8 mouse cellular contexts compared by ENCODE assay signal in the genomic region with DNA sequence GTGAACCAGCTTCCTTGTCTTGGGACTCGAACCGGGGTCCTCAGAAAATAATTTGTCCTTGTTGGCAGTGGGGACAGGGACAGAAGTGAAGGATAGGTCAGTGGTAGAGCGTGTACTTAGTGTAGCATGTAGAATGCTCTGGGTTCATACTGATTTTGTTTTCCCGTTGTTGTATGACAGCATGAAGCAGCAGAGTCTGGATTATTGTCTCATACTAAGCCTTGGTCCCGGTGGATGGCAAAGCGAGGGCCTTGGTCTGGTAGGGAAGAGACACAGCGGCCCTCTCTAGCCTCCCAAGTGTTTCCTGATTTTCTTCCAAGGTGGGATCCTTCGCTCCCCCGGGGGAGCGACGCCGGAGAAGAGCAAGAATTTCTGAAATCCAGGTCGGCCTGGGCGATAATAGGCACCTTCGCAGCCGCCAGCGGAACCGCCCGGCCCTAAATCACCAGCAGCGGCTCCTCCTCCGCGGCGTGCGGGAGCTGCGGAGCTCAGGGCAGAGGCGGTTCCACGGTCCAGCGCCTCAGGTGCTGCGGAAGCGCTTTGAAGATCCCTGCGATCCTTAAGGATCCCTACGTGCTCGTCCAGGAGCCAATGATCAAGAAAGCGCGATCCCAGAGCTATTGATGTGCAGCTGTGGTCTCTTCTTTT. TPM values are rescaled to one million over a fixed set of nuclear protein-coding genes. Genes with fewer than 3 reads are reported as not detected.
A peak's percentile ranks its signal among the peaks of the same experiment; 100 is the strongest.
DNase-seq lines count a peak whose midpoint lies in the region; ATAC-seq and TF ChIP-seq lines count a peak whose summit lies in the region.

No protein-coding gene starts in this region.

- H3K36me3 ChIP-seq in heart, postnatal 0 days (replicated peaks; ENCODE audit: control insufficient read depth, insufficient read depth, low read length), result no peaks in the 10 kb centered on the region
- no peaks in the 10 kb centered on the region for H3K36me3 ChIP-seq in forebrain, postnatal 0 days (ENCODE audit: insufficient read depth)
- no peaks in the 10 kb centered on the region for H3K36me3 ChIP-seq in liver, embryonic 15.5 days (replicated peaks)

- peaks cover 71% of the 10 kb centered on the region for H3K27me3 ChIP-seq in heart, postnatal 0 days (ENCODE audit: control insufficient read depth, insufficient read depth, low read length)
- peaks cover 16% of the 10 kb centered on the region for H3K27me3 ChIP-seq in forebrain, postnatal 0 days (ENCODE audit: insufficient read depth, low read length)
- H3K27me3 ChIP-seq in liver, embryonic 15.5 days, result peaks cover 64% of the 10 kb centered on the region

- H3K9me3 ChIP-seq in heart, postnatal 0 days (replicated peaks; ENCODE audit: control insufficient read depth, low read length), result no peaks in the 10 kb centered on the region
- no peaks in the 10 kb centered on the region for H3K9me3 ChIP-seq in forebrain, postnatal 0 days (ENCODE audit: low read length)
- no peaks in the 10 kb centered on the region for H3K9me3 ChIP-seq in liver, embryonic 15.5 days (replicated peaks)

- TF ChIP-seq EP300 in heart, postnatal 0 days (IDR thresholded peaks at IDR 0.05; ENCODE audit: low read depth), result no peak

- H3K4me1 ChIP-seq in heart, postnatal 0 days (ENCODE audit: control insufficient read depth, insufficient read depth), result no peaks in the 10 kb centered on the region; the same call in 1 of the 2 replicates
- H3K4me1 ChIP-seq in brown adipose tissue, adult 24 weeks (ENCODE audit: control insufficient read depth, insufficient read depth, insufficient read length, low read length), result no peaks in the 10 kb centered on the region
- H3K4me1 ChIP-seq in forebrain, postnatal 0 days (ENCODE audit: insufficient read depth), result no peaks in the 10 kb centered on the region
- peaks cover 3% of the 10 kb centered on the region; the same call in 1 of the 2 replicates for H3K4me1 ChIP-seq in liver, embryonic 15.5 days (replicated peaks)

- no peak for DNase-seq in heart, postnatal 0 days (ENCODE audit: low spot score)
- no peak for DNase-seq in heart, adult 9 months (ENCODE audit: low spot score in 2 of 2)
- DNase-seq in forebrain, postnatal 0 days, result no peak
- DNase-seq in left cerebral cortex, adult 8-10 months (ENCODE audit: low spot score in 2 of 2), result no peak
- no peak for DNase-seq in layer of hippocampus, postnatal 25 days (ENCODE audit: extremely low spot score in 1 of 2, low spot score in 1 of 2)
- DNase-seq in layer of hippocampus, adult 9-10 months (ENCODE audit: low spot score), result no peak

- H3K9ac ChIP-seq in heart, postnatal 0 days (replicated peaks; ENCODE audit: low read depth, low read length), result no peak overlapping the region
- H3K9ac ChIP-seq in forebrain, postnatal 0 days, result peak overlapping the region; percentile 45
- H3K9ac ChIP-seq in liver, embryonic 15.5 days, result no peak overlapping the region

- peak overlapping the region; percentile 35 for H3K4me3 ChIP-seq in heart, postnatal 0 days (ENCODE audit: low read depth, low read length)
- H3K4me3 ChIP-seq in brown adipose tissue, adult 24 weeks (ENCODE audit: insufficient read depth, low read depth, low read length), result peak overlapping the region; percentile 13; the same call in 1 of the 2 replicates
- peak overlapping the region; percentile 34 for H3K4me3 ChIP-seq in forebrain, postnatal 0 days (ENCODE audit: low read depth, low read length)
- H3K4me3 ChIP-seq in liver, embryonic 15.5 days (replicated peaks), result no peak overlapping the region

- WGBS in heart, postnatal 0 days, result 8% methylated on average over 35 of the region's 35 CpGs
- WGBS in forebrain, postnatal 0 days, result 9% methylated on average over 35 of the region's 35 CpGs
- 9% methylated on average over 35 of the region's 35 CpGs for WGBS in liver, embryonic 15.5 days (ENCODE audit: insufficient replicate concordance)

- H3K27ac ChIP-seq in heart, postnatal 0 days (ENCODE audit: low read depth), result no peak overlapping the region
- H3K27ac ChIP-seq in brown adipose tissue, adult 24 weeks (replicated peaks; ENCODE audit: low read depth, low read length), result no peak overlapping the region
- no peak overlapping the region for H3K27ac ChIP-seq in forebrain, postnatal 0 days (ENCODE audit: low read depth, low read length)
- no peak overlapping the region for H3K27ac ChIP-seq in liver, embryonic 15.5 days (replicated peaks)

- ATAC-seq in heart, postnatal 0 days (ENCODE audit: insufficient read depth, low read depth), result no peak
- no peak for ATAC-seq in forebrain, postnatal 0 days
- no peak for ATAC-seq in liver, embryonic 15.5 days (ENCODE audit: insufficient read depth)

- TF ChIP-seq CTCF in heart, postnatal 0 days (IDR thresholded peaks at IDR 0.05; ENCODE audit: low read depth), result no peak
- no peak for TF ChIP-seq CTCF in forebrain, postnatal 0 days (IDR thresholded peaks at IDR 0.05; ENCODE audit: low read depth)

- peak overlapping the region; percentile 57 for H3K4me2 ChIP-seq in heart, postnatal 0 days (ENCODE audit: low read depth, low read length)
- H3K4me2 ChIP-seq in forebrain, postnatal 0 days (ENCODE audit: low read depth), result peak overlapping the region; percentile 63
- H3K4me2 ChIP-seq in liver, embryonic 15.5 days, result peak overlapping the region; percentile 13; the same call in 1 of the 2 replicates

RNA-seq across cellular contexts. Expression of gene Bhlha9, which starts 6.1 kb away (rescaled TPM):
- not detected in 2 replicates for total RNA-seq in heart, postnatal 0 days (2014; rRNA removed; ENCODE audit: low replicate concordance)
- polyA plus RNA-seq in heart, postnatal 0 days (2015; fragmentation: Nextera tagmentation; extraction: Ambion mirVana), result not detected in 2 replicates
- polyA plus RNA-seq in brown adipose tissue, adult 24 weeks (2012; ENCODE audit: insufficient read depth, insufficient read length, missing spikeins), result not detected in 2 replicates
- 0.62 and 0.92 TPM in 2 replicates for total RNA-seq in forebrain, postnatal 0 days (2014; rRNA removed)
- 0.97 and 1.8 TPM in 2 replicates for polyA plus RNA-seq in forebrain, postnatal 0 days (2015; fragmentation: Nextera tagmentation; extraction: Ambion mirVana)
- polyA plus RNA-seq in liver, embryonic 15.5 days (2015; fragmentation: Nextera tagmentation; extraction: Ambion mirVana), result not detected in 2 replicates
- total RNA-seq in left cerebral cortex, adult 8-10 months (2022), result 1 to 10 TPM; 2.0 to 3.9 (median 2.2) TPM
- 1 to 10 TPM; 5.4 TPM for total RNA-seq in layer of hippocampus, postnatal 25 days (2021)

RNA-seq across cellular contexts. Expression of gene Trarg1, which starts 13.5 kb away (rescaled TPM):
- 0.46 and 0.50 TPM in 2 replicates for total RNA-seq in heart, postnatal 0 days (2014; rRNA removed; ENCODE audit: low replicate concordance)
- 0.82 and 0.92 TPM in 2 replicates for polyA plus RNA-seq in heart, postnatal 0 days (2015; fragmentation: Nextera tagmentation; extraction: Ambion mirVana)
- polyA plus RNA-seq in brown adipose tissue, adult 24 weeks (2012; ENCODE audit: insufficient read depth, insufficient read length, missing spikeins), result 368 and 373 TPM in 2 replicates
- 0.19 and 0.38 TPM in 2 replicates for total RNA-seq in forebrain, postnatal 0 days (2014; rRNA removed)
- 0.28 and 0.40 TPM in 2 replicates for polyA plus RNA-seq in forebrain, postnatal 0 days (2015; fragmentation: Nextera tagmentation; extraction: Ambion mirVana)
- not detected in 2 replicates for polyA plus RNA-seq in liver, embryonic 15.5 days (2015; fragmentation: Nextera tagmentation; extraction: Ambion mirVana)
- under 1 TPM; 0.48 to 0.80 (median 0.56) TPM for total RNA-seq in left cerebral cortex, adult 8-10 months (2022)
- total RNA-seq in layer of hippocampus, postnatal 25 days (2021), result under 1 TPM; 0.38 to 0.42 TPM

RNA-seq across cellular contexts. Expression of gene Abr, which starts 44.0 kb away (rescaled TPM):
- 37.3 and 48.9 TPM in 2 replicates for total RNA-seq in heart, postnatal 0 days (2014; rRNA removed; ENCODE audit: low replicate concordance)
- polyA plus RNA-seq in heart, postnatal 0 days (2015; fragmentation: Nextera tagmentation; extraction: Ambion mirVana), result 12.1 and 14.1 TPM in 2 replicates
- 2.4 and 3.6 TPM in 2 replicates for polyA plus RNA-seq in brown adipose tissue, adult 24 weeks (2012; ENCODE audit: insufficient read depth, insufficient read length, missing spikeins)
- total RNA-seq in forebrain, postnatal 0 days (2014; rRNA removed), result 241 and 262 TPM in 2 replicates
- 99.1 and 110 TPM in 2 replicates for polyA plus RNA-seq in forebrain, postnatal 0 days (2015; fragmentation: Nextera tagmentation; extraction: Ambion mirVana)
- 3.9 and 4.3 TPM in 2 replicates for polyA plus RNA-seq in liver, embryonic 15.5 days (2015; fragmentation: Nextera tagmentation; extraction: Ambion mirVana)
- total RNA-seq in left cerebral cortex, adult 8-10 months (2022), result 100 to 1,000 TPM; 382 to 408 (median 393) TPM
- total RNA-seq in layer of hippocampus, postnatal 25 days (2021), result 100 to 1,000 TPM; 487 to 511 TPM

Comparison
In these comparisons a context has a peak if more than half of its experiments do, and no peak if none do; other contexts are left out.
1. H3K4me2 ChIP-seq: peak in every context shown above with its lines; median percentile 63 in forebrain, postnatal 0 days; 57 in heart, postnatal 0 days; 13 in liver, embryonic 15.5 days.